In genomic region chr1:30783741-30784140, GRCm38 (mm10) we compare ENCODE assay signal across 23 mouse cellular contexts.
"Had no signal": no experiment of that assay in that cellular context is flagged by ENCODE, and none has a peak within 500 bp of the region (broad histone marks: within the 10 kb centered on the region; RNA-seq: fewer than 3 reads in every experiment).

No protein-coding gene starts in this region.

- H3K9ac ChIP-seq: heart, embryonic 12.5 days; hindbrain, embryonic 13.5 days; hindbrain, embryonic 15.5 days; kidney, embryonic 15.5 days; limb, embryonic 12.5 days; liver, embryonic 12.5 days; liver, embryonic 14.5 days had no signal

- DNase-seq: gastrocnemius, postnatal 14 days; gastrocnemius, postnatal 36 days; heart, adult 18-20 months; heart, postnatal 10 days; heart, postnatal 36 days; kidney, adult 11 months; kidney, adult 2 months; kidney, postnatal 14 days; kidney, postnatal 36 days; layer of hippocampus, adult 9-11 months; layer of hippocampus, postnatal 36 days had no signal

- H3K27me3 ChIP-seq: heart, embryonic 12.5 days; hindbrain, embryonic 13.5 days; hindbrain, embryonic 15.5 days; kidney, embryonic 15.5 days; limb, embryonic 12.5 days; liver, embryonic 12.5 days had no signal

- H3K4me3 ChIP-seq: heart, embryonic 10.5 days; heart, embryonic 12.5 days; hindbrain, embryonic 13.5 days; hindbrain, embryonic 15.5 days; kidney, embryonic 15.5 days; limb, embryonic 10.5 days; limb, embryonic 12.5 days; liver, embryonic 12.5 days had no signal

- H3K27ac ChIP-seq: heart, embryonic 10.5 days; hindbrain, embryonic 13.5 days; hindbrain, embryonic 15.5 days; hindbrain, postnatal 0 days; kidney, embryonic 15.5 days; kidney, postnatal 0 days; limb, embryonic 10.5 days; limb, embryonic 12.5 days; liver, embryonic 12.5 days; liver, embryonic 14.5 days had no signal

- H3K4me1 ChIP-seq: heart, embryonic 12.5 days; hindbrain, embryonic 13.5 days; hindbrain, embryonic 15.5 days; kidney, embryonic 15.5 days; limb, embryonic 10.5 days; limb, embryonic 12.5 days; liver, embryonic 12.5 days had no signal

- H3K4me2 ChIP-seq: heart, embryonic 12.5 days; hindbrain, embryonic 13.5 days; hindbrain, embryonic 15.5 days; kidney, embryonic 15.5 days; limb, embryonic 12.5 days; liver, embryonic 12.5 days had no signal

- ATAC-seq: forebrain, embryonic 16.5 days; hindbrain, postnatal 0 days; liver, embryonic 12.5 days had no signal

- H3K9me3 ChIP-seq: heart, embryonic 10.5 days; hindbrain, embryonic 13.5 days; hindbrain, embryonic 15.5 days; kidney, embryonic 15.5 days; limb, embryonic 10.5 days; limb, embryonic 12.5 days; liver, embryonic 12.5 days had no signal

- H3K36me3 ChIP-seq: heart, embryonic 10.5 days; heart, embryonic 12.5 days; hindbrain, embryonic 13.5 days; hindbrain, embryonic 15.5 days; kidney, embryonic 15.5 days; limb, embryonic 10.5 days; limb, embryonic 12.5 days; liver, embryonic 12.5 days had no signal
